Mouse (Mus musculus): Measurements from ENCODE around the gene Fa2h.
"Not testable (repeated sequence)": the region's sequence is repeated elsewhere in the genome, so short reads cannot be mapped to it uniquely, and the experiment has no call there.

Fa2h gene

DNA sequence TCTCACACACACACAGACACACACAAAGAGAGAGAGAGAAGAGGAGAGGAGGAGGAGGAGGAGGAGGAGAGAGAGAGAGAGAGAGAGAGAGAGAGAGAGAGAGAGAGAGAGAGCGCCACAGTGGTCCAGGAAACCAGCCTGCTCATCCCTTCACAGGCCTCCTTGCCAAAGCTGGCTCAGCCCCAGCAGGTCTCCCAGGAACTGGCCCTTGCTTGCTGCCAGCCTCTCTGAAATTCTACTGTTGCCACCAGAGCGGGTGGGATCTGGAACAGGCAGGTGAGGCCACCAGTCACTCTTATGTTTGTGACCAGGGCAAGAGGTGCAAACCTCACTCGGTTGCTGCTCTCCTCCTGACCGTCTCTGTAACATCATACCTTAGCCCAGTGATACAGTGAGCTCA lies 36.2 kb downstream of the Fa2h start:
- no peak for DNase-seq

DNA sequence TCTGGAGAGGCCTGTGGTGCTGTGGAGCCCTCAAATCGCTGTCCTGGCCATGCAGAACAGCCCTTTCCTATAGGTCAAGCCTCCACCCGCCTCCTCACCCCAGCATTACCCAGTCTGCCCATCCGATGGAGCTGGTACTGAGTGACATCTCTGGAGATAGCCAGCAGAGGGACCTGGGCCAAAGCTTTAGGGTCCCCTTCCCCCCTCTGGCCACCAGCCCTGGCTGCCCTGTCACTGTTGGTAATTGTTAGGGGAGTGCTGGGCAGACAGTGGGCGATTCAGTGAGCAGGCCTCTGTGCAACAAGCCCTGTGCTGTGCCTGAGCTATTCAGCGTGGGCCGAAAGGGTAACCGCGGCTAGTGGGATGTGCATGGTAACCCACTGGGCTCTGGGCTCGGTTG lies 40.1 kb downstream of the Fa2h start:
- no peak for DNase-seq

DNA sequence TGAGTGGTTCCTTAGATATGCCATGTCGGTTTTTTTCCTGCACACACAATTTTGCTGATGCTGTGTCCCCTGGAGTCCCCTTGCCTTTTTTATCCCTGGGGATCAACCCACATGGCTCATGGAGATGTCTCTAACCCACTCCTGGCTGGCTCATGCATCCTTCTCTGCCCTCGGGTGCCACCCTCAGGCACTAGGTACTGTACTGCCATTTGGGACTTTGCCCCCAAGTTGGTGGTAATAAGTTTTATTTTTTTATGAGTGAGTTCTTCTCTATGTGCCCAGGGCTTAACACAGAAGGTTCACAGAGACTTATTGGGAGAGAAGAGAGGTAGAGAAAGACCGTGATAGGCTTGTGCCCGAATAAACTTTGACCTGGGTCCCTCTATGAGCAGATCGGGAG lies 41.3 kb downstream of the Fa2h start:
- no peak for DNase-seq

GRCm38 (mm10) chr8:111350577-111350976 lies 43.0 kb downstream of the Fa2h start:
- no peak for DNase-seq

GRCm38 (mm10) chr8:111343225-111343624 lies 50.4 kb downstream of the Fa2h start:
- DNase-seq = peak; percentile 90

- no peak for DNase-seq
Measured at GRCm38 (mm10) chr8:111340186-111340585, 53.4 kb downstream of the Fa2h start.

DNA sequence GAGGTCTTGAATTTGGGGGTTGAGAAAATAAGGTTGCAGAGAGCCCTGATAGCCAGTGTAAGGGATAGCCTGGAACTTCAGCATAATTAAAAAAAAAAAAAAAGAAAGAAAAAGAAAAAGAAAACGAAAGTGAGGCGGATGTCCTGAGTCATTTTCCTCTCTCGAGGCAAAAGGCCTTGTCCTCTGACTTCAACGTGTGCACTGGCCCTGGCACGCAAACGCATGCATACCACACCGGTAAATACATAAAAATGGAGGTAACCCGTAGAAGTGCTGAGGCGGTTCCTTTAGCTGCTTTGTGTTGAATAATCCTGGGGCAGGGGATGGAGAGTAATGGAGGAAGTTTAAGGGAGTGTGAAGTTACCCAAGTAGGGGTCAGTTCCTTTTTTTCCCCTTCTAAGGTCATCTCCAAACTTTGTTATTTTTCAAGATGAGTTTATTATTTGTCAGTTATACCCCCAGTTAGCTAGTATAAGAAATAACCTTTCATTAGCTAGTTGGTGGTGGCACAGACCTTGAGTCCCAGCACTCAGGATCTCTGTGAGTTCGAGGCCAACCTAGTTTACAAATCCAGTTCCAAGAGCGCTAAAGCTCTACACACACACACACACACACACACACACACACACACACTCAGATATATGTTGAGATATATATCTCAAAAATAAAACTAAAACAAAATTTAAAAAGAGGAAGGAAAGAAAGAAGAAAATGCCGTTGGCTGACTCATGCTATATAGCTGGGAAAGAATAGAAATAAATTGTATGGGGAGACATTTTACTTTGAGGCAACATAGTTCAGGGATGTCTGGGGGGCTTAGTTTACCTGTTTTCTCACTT lies 55.0 kb downstream of the Fa2h start:
- DNase-seq = no peak

DNA sequence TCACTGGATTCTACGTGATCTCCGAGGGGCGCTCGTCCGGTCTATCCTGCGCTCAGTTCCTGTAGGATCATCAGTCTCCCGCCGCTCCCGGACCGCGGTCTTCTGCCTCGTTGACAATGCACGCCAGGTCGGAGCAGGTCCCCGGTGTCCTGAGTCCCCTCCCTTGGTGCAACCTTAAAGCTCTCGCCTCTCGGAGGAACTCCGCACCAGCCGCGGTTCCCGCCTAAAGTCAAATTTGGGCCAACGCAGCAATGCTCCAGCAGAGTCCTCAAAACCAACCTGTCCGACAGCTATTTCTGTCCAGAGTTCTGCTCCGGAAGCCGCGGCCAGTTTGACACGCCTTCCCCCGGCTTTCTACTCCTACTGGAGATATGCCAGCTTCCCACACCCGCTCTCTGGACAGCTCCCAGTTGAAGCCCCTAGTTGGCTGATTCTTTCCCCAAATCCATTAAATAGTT lies 55.7 kb downstream of the Fa2h start, which contains the start of gene Mlkl:
Mlkl (minus strand) TSS at position 288 of the 458 bp plus-strand sequence.
- DNase-seq = peak; percentile 71

DNA sequence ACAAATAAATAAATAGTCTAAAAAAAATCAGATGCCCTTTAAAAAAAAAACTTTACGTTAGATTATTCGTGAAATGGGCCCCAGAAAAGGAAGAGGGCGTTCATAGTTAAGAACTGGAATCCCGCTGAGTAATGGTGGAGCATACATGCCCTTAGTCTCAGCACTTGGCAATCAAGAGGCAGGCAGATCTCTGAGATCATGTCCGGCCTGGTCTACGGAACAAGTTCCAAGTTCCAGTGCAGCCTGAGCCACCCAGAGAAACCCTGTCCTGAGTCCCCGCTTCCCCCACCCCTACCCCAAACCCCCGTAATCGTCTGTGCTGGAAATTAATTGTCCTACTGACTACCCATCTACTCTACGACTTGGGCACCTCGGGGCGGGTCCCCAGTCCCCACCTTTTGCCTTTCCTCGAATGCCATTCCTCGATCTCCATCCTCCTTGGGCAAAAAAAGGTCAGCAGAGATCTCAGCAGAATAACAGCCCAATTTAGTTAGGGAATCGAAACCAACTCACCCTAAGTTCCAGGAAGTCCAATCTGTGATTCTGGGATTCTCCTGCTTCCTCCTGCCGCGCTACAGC lies 56.2 kb downstream of the Fa2h start:
- DNase-seq = peak; percentile 27

GRCm38 (mm10) chr8:111336692-111337091 lies 56.9 kb downstream of the Fa2h start:
- DNase-seq = no peak

DNA sequence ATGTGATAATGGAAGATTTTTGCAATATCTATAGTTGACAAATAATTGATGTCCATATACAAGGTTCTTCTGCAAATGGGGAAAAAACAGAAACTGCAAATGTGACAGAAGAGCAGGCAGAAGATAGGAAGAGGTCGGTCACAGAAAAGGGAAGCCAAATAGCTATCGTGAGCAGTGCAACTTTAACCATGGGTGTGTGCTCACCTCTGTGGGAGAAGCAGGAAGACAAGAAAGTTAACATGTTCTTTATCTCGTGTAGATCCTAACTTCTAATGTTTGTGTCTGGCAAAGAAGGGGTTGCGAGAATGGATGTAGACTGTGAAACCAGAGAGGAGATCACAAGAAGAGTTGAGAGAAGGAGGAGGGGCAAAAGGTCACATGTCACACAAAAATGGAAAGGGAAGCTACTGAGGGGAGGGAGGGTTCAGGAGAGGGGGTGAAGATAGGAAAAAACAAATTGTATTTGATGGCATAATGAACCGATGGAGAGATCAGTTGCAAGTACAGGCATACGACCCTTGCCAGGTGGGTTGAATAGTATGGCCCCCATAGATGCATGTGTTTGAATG lies 68.3 kb downstream of the Fa2h start:
- no peak for DNase-seq

DNA sequence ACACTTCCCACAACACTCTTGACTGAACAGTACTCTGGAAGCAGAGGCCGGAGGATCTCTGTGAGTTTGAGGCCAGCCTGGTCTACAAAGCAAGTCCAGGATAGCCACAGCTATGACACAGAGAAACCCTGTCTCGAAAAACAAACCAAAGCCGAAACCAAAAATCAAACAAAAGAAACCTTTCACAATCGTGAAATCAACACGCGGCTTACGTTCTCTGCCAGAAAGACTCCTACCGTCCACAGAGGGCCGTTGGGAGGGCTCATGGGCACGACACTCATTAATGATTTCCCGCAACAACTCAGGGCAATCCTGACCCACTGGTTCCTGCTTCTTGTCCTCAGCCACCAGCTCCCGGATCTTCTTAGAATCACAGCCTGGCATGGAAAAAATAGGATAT lies 78.9 kb downstream of the Fa2h start:
- no peak for DNase-seq

DNA sequence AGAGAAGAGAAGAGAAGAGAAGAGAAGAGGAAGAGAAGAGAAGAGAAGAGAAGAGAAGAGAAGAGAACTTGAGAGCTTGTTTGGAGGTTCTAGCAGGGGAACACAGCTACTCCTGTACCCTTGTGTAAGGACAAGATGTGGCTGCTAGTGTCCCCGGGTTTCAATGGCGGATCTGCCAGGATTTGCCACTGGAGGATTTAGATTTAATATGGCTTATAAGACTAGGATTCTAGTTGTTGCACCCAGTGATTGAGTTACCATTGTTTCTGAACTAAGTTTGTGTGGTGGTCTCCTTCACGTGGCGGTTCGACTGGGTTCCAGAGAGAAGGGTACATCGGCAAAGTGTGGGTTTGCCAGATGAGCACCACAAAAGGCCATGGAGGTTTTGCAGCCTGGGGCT lies 79.7 kb downstream of the Fa2h start:
- not testable (repeated sequence) for DNase-seq

DNA sequence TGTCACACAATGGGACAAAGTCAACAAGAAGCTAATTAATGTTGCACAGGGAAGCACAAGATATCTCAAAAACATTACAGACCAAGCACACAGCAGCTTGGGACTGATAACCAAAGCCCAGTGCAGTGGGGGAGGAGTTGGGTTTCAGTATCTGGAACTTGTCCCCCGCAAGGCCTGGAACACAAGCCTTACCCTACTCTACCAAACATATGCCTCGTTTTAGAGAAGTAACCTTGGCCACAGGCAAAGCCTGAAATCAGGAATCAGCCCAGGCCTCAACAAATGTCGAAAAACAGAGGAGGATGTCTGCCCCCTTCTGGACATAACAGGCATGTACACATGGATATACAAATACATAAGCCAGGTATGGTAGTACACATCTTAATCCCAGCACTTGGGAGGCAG lies 80.9 kb downstream of the Fa2h start:
- DNase-seq = no peak

DNA sequence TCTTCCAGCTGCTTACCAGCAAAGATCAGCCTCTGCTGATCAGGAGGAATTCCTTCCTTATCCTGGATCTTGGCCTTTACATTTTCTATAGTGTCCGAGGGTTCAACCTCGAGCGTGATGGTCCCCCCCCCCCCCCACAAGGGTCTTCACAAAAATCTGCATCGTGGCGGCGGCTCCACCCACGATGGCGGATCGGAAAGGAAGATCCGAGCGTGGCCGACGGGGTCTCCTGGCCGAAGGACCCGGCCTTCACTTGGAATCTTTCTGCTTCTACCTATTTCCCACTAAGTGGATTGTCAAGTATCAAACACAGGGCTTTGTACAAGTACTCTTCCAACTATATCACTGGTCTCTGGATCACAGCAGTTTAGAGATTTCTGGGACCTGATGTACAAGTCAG lies 83.6 kb downstream of the Fa2h start:
- not testable (repeated sequence) for DNase-seq

GRCm38 (mm10) chr8:111305031-111305730 lies 88.4 kb downstream of the Fa2h start:
- peak; percentile 11 for DNase-seq

GRCm38 (mm10) chr8:111304359-111304758 lies 89.3 kb downstream of the Fa2h start:
- DNase-seq = no peak

DNA sequence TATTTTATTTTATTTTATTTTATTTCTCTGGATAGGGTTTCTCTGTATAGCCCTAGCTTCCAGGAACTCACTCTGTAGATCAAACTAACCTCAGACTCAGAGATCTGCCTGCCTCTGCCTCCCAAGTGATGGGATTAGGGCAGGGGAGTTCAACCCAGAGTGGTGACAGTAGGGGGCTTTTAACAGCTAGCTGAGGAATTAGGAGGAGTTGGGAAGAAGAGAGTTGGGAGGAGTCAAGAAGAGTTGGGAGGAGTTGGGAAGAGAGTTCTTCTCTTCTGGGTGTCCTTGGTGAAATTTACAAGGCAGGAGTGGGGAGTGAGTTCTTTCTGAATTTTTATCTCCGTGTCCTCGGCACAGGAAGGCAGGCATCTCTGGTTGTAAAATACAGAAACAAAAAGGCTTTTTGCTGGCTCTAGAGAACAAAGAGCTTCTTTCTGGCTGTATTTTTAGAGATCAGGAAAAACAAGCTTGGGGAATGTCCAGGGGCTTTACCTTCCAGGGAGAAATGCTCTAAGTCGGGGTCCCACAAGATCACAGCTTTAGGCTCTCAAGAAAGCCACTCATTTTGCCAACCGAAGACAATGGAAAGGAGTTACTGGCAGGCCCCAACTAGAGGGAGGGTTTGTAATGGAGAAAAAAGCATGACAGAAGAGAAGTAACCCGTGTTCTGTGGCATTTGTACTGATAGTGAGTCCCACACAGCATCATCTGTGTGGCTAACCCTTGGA lies 90.4 kb downstream of the Fa2h start:
- not testable (repeated sequence) for DNase-seq

DNA sequence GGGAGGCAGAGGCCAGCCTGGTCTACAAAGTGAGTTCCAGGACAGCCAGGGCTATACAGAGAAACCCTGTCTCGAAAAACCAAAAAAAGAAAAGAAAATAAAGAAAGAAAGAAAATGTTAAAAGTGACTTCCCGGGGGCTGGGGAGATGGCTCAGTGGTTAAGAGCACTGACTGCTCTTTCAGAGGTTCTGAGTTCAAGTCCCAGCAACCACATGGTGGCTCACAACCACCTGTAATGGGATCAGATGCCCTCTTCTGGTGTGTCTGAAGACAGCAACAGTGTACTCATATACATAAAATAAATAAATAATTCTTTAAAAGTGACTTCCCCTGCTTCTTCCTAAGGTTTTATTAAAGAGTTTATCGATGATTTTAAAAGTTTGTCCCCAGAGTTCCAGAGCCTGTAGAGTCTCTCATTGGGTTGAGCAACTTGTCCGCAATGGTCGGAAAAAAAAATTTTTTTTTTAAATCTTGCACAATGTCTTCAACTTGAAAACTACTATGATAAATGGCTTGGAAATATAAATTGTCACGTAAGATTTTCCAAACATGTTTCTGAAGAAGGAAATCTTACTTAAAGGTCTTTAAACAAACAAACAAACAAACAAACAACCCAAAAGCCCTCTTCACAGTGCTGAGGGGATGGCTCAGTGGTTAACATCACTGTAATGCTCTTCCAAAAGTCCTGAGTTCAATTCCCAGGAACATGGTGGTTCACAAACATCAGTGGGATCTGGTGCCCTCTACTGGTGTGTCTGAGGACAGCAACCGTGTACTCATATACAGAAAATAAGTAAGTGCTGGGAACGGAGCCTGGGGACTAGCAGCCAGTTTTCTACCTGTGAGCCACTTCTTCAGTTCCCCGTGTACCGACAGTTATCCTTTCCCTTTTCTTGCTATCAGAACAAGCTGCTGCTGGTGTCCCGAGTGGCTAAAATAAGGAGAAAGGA lies 92.8 kb downstream of the Fa2h start:
- DNase-seq = no peak

DNA sequence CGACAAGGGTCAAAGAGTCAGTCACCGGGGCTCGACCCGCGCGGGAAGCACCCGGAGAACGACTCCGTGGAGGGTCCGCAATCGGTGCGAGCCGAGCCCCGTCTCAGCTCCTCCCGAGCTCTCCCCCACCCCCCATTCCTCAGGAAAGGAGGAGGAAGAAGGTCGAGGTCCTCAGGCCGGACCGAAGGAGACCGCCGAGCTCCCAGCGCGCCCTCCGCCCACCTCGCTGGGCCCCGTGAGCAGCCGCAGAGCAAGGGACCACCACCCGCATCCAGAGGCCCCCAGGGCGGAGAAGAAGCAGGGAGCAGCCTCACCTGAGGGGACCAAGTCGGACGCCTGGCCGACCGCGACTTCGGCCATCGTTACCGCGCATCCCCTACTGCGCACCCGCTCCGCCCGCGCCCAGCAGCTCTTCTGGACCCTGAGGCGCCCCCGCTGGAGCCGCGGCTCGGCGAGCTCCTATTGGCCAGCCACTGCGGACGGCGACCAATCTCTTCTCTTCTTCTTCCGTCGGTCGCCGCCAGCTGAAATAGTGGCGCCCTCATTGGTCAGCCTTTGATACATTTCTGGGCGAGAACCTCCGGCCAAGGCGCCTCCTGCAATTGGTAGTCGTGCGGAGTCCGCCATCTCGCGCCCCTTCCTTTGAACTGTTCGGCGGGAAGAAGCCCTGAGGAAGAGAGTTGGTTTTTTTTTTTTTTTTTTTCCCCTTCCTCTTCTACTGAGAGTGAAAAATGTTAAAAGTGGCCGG lies 93.6 kb downstream of the Fa2h start, which contains the start of gene Rfwd3:
Rfwd3 (minus strand) TSS at position 402 of the 748 bp plus-strand sequence.
- DNase-seq = peak; percentile 98

All from lung, postnatal 10 days (tissue).